Mouse (Mus musculus) MEL (cell line): ENCODE measurements around the gene Il10rb. TPM values are rescaled to one million over a fixed set of nuclear protein-coding genes. Genes with fewer than 3 reads are reported as not detected.

Experiments used
- DNase-seq: peaks from one replicate; pipeline ENCODE4 v3.0.0; 2011; ENCODE audit warnings: low read depth, low spot score
- H3K27ac ChIP-seq: 2 replicates; pipeline ENCODE4 v1.5.1; 2012; ENCODE audit warnings: low read depth, mild to moderate bottlenecking, control low read depth, low read length, moderate library complexity; ENCODE audit not compliant: control insufficient read depth
- H3K27me3 ChIP-seq, 2 experiments: fragments of 150-350 bp in 1 of 2; sonication (generic) in 1 of 2; 2 replicates each; pipeline ENCODE4 v1.6.1; 2012; ENCODE audit warnings: low read length in 2 of 2, mild to moderate bottlenecking in 2 of 2, improper control_type of control experiment in 1 of 2, moderate library complexity in 1 of 2; ENCODE audit not compliant: insufficient read depth in 2 of 2, control insufficient read depth in 1 of 2
- H3K36me3 ChIP-seq, 2 experiments: 2 replicates each; pipeline ENCODE4 v1.6.1; 2012 to 2014; ENCODE audit warnings: low read length in 2 of 2, improper control_type of control experiment in 1 of 2, inconsistent platforms in 1 of 2, mild to moderate bottlenecking in 1 of 2; ENCODE audit not compliant: insufficient read depth in 2 of 2, control insufficient read depth in 1 of 2
- H3K4me1 ChIP-seq, 2 experiments: fragments of 150-350 bp in 1 of 2; sonication (generic) in 1 of 2; 2 replicates each; pipeline ENCODE4 v1.6.1; 2012; ENCODE audit warnings: low read length in 2 of 2, improper control_type of control experiment in 1 of 2, mild to moderate bottlenecking in 1 of 2; ENCODE audit not compliant: insufficient read depth in 2 of 2, control insufficient read depth in 1 of 2
- H3K4me3 ChIP-seq, 2 experiments: fragments of 150-350 bp in 1 of 2; sonication (generic) in 1 of 2; 2 replicates each; pipeline ENCODE4 v1.5.1; 2012; ENCODE audit warnings: low read depth in 2 of 2, low read length in 2 of 2, mild to moderate bottlenecking in 2 of 2, moderate library complexity in 2 of 2, control low read depth in 1 of 2, improper control_type of control experiment in 1 of 2; ENCODE audit not compliant: control insufficient read depth in 1 of 2, insufficient read depth in 1 of 2
- H3K79me2 ChIP-seq: 2 replicates; pipeline ENCODE4 v1.6.1; 2012; ENCODE audit warnings: mild to moderate bottlenecking, low read length, moderate library complexity; ENCODE audit not compliant: control insufficient read depth, poor library complexity, insufficient read depth
- H3K9ac ChIP-seq: 2 replicates; pipeline ENCODE4 v1.6.1; 2012; ENCODE audit warnings: low read depth, mild to moderate bottlenecking, control low read depth, low read length, moderate library complexity; ENCODE audit not compliant: control insufficient read depth, poor library complexity, severe bottlenecking
- H3K9me3 ChIP-seq: fragments of 150-350 bp; sonication (generic); replicated peaks from 2 replicates; pipeline ENCODE4 v1.6.1; 2012; ENCODE audit warnings: mild to moderate bottlenecking, low read length, improper control_type of control experiment, moderate library complexity; ENCODE audit not compliant: insufficient read depth
- BHLHE40 ChIP-seq: IDR thresholded peaks from 2 replicates; pipeline ENCODE4 v1.6.1; 2012; ENCODE audit warnings: low read depth, mild to moderate bottlenecking, inconsistent platforms, low read length, improper control_type of control experiment, borderline replicate concordance
- CHD2 ChIP-seq: IDR thresholded peaks from 2 replicates; pipeline ENCODE4 v1.6.1; 2011; ENCODE audit warnings: low read length, improper control_type of control experiment
- E2F4 ChIP-seq: IDR thresholded peaks from 2 replicates; pipeline ENCODE4 v1.6.1; 2011; ENCODE audit warnings: low read depth, low read length, improper control_type of control experiment, borderline replicate concordance
- ELF1 ChIP-seq: IDR thresholded peaks from 2 replicates; pipeline ENCODE4 v1.6.1; 2014; ENCODE audit warnings: low read depth, mild to moderate bottlenecking, inconsistent platforms, low read length, improper control_type of control experiment, moderate library complexity
- EP300 ChIP-seq, 2 experiments: IDR thresholded peaks; 2 replicates each; pipeline ENCODE4 v1.6.1; 2011; ENCODE audit warnings: improper control_type of control experiment in 2 of 2, low read length in 2 of 2, low read depth in 1 of 2, mild to moderate bottlenecking in 1 of 2
- JUND ChIP-seq: IDR thresholded peaks from 2 replicates; pipeline ENCODE4 v1.6.1; 2011; ENCODE audit warnings: low read depth, mild to moderate bottlenecking, improper control_type of control experiment, low read length
- MAFK ChIP-seq: IDR thresholded peaks from 2 replicates; pipeline ENCODE4 v1.6.1; 2011; ENCODE audit warnings: low read depth, mild to moderate bottlenecking, low read length, improper control_type of control experiment, borderline replicate concordance
- MAX ChIP-seq: IDR thresholded peaks from 2 replicates; pipeline ENCODE4 v1.6.1; 2011; ENCODE audit warnings: low read length, improper control_type of control experiment
- MEF2A ChIP-seq: IDR thresholded peaks from 2 replicates; pipeline ENCODE4 v1.6.1; 2014; ENCODE audit warnings: low read depth, mild to moderate bottlenecking, inconsistent platforms, low read length, improper control_type of control experiment; ENCODE audit not compliant: poor library complexity, insufficient replicate concordance, severe bottlenecking; ENCODE audit errors: extremely low read depth
- MXI1 ChIP-seq: IDR thresholded peaks from 2 replicates; pipeline ENCODE4 v1.6.1; 2011; ENCODE audit warnings: mild to moderate bottlenecking, low read depth, low read length, improper control_type of control experiment
- MYC ChIP-seq: IDR thresholded peaks from 2 replicates; pipeline ENCODE4 v1.6.1; 2011; ENCODE audit warnings: low read depth, mild to moderate bottlenecking, low read length, improper control_type of control experiment, moderate library complexity
- POLR2AphosphoS2 ChIP-seq: IDR thresholded peaks from 2 replicates; pipeline ENCODE4 v1.6.1; 2011; ENCODE audit warnings: low read length, improper control_type of control experiment
- RAD21 ChIP-seq: IDR thresholded peaks from 2 replicates; pipeline ENCODE4 v1.6.1; 2011; ENCODE audit warnings: mild to moderate bottlenecking, low read depth, low read length, improper control_type of control experiment
- RCOR1 ChIP-seq: IDR thresholded peaks from 2 replicates; pipeline ENCODE4 v1.6.1; 2012; ENCODE audit warnings: low read depth, mild to moderate bottlenecking, inconsistent platforms, low read length, improper control_type of control experiment
- SIN3A ChIP-seq: IDR thresholded peaks from 2 replicates; pipeline ENCODE4 v1.6.1; 2012; ENCODE audit warnings: low read length, improper control_type of control experiment, inconsistent platforms
- SMC3 ChIP-seq: IDR thresholded peaks from 2 replicates; pipeline ENCODE4 v1.6.1; 2011; ENCODE audit warnings: low read depth, low read length, improper control_type of control experiment
- TCF12 ChIP-seq: IDR thresholded peaks from 2 replicates; pipeline ENCODE4 v1.6.1; 2014; ENCODE audit warnings: low read depth, mild to moderate bottlenecking, inconsistent platforms, low read length, improper control_type of control experiment, moderate library complexity
- USF1 ChIP-seq: IDR thresholded peaks from 2 replicates; pipeline ENCODE4 v1.6.1; 2014; ENCODE audit warnings: low read depth, mild to moderate bottlenecking, inconsistent platforms, low read length, improper control_type of control experiment, moderate library complexity
- USF2 ChIP-seq, 2 experiments: IDR thresholded peaks; 2 replicates each; pipeline ENCODE4 v1.6.1; 2011 to 2012; ENCODE audit warnings: improper control_type of control experiment in 2 of 2, low read length in 2 of 2, borderline replicate concordance in 1 of 2, inconsistent platforms in 1 of 2, low read depth in 1 of 2, mild to moderate bottlenecking in 1 of 2; ENCODE audit not compliant: insufficient read depth in 1 of 2
- ZC3H11A ChIP-seq: IDR thresholded peaks from 2 replicates; pipeline ENCODE4 v1.6.1; 2012; ENCODE audit warnings: low read depth, mild to moderate bottlenecking, inconsistent platforms, low read length, improper control_type of control experiment
- ZKSCAN1 ChIP-seq: IDR thresholded peaks from 2 replicates; pipeline ENCODE4 v1.6.1; 2012; ENCODE audit warnings: low read depth, mild to moderate bottlenecking, inconsistent platforms, low read length, improper control_type of control experiment, moderate library complexity
- polyA plus RNA-seq, 2 experiments: library from polyadenylated mRNA; stranded (reverse) in 1 of 2; unstranded in 1 of 2; fragments of >175 nt in 1 of 2; fragments of >200 nt in 1 of 2; gene quantifications; 2 replicates each; pipeline versions ENCODE4 v1.2.1 to v1.2.4; 2012; ENCODE audit warnings: low replicate concordance in 2 of 2, low read depth in 1 of 2; ENCODE audit not compliant: insufficient read length in 2 of 2, insufficient read depth in 1 of 2, missing spikeins in 1 of 2
- total RNA-seq: library from RNA; depleted of rRNA; stranded (reverse); fragments of 300-350 nt; gene quantifications from 2 replicates; pipeline ENCODE4 v1.2.3, GENCODE M21; 2012

The Il10rb gene
- total and polyA plus RNA-seq, 3 experiments = 4.7 to 14.6 TPM; not detected in 1

GRCm38 (mm10) chr16:91379412-91379811 is 26.6 kb upstream of the Il10rb start:
- Histone ChIP-seq H3K27me3 (no peaks in the 10 kb centered on the region), H3K27ac (no peak overlapping the region), H3K4me3 (no peak overlapping the region), H3K79me2 (peaks cover 6% of the 10 kb centered on the region), H3K4me1 (peaks cover 4 to 9% of the 10 kb centered on the region in 2 experiments), H3K9me3 (no peaks in the 10 kb centered on the region), H3K36me3 (peaks cover 9 to 10% of the 10 kb centered on the region in 2 experiments; a peak in 3 of 4 replicates), H3K9ac (no peak overlapping the region)
- TF ChIP-seq ZKSCAN1 (no peak), USF2 (IDR thresholded peaks at IDR 0.05; ENCODE audit: borderline replicate concordance in 1 of 2, insufficient read depth in 1 of 2, low read depth in 1 of 2, low read length in 2 of 2) (no peak), ZC3H11A (no peak), MAFK (no peak), CHD2 (no peak), SMC3 (no peak), SIN3A (no peak), MXI1 (no peak), RAD21 (no peak), EP300 (IDR thresholded peaks at IDR 0.05; ENCODE audit: low read depth in 1 of 2, low read length in 2 of 2) (no peak), ELF1 (no peak), RCOR1 (no peak), BHLHE40 (no peak), MAX (no peak), MEF2A (no peak), POLR2AphosphoS2 (no peak)
- no peak for DNase-seq

- TF ChIP-seq E2F4 (no peak), JUND (no peak), MYC (no peak), TCF12 (no peak), USF1 (0 out of 2 replicates have a peak, but pooled peaks have one; percentile 15)
- Histone ChIP-seq H3K27ac (no peak overlapping the region), H3K27me3 (no peaks in the 10 kb centered on the region), H3K79me2 (peaks cover 4% of the 10 kb centered on the region), H3K4me3 (no peak overlapping the region), H3K9ac (no peak overlapping the region), H3K4me1 (peaks cover 0 to 9% of the 10 kb centered on the region in 2 experiments; a peak in 2 of 4 replicates), H3K9me3 (no peaks in the 10 kb centered on the region), H3K36me3 (peaks cover 7 to 11% of the 10 kb centered on the region in 2 experiments; a peak in 3 of 4 replicates)
- DNase-seq = no peak
Measured at GRCm38 (mm10) chr16:91380151-91380550, 25.8 kb upstream of the Il10rb start.
